Mouse (Mus musculus): ENCODE measurements around the gene Smc4.

DNA sequence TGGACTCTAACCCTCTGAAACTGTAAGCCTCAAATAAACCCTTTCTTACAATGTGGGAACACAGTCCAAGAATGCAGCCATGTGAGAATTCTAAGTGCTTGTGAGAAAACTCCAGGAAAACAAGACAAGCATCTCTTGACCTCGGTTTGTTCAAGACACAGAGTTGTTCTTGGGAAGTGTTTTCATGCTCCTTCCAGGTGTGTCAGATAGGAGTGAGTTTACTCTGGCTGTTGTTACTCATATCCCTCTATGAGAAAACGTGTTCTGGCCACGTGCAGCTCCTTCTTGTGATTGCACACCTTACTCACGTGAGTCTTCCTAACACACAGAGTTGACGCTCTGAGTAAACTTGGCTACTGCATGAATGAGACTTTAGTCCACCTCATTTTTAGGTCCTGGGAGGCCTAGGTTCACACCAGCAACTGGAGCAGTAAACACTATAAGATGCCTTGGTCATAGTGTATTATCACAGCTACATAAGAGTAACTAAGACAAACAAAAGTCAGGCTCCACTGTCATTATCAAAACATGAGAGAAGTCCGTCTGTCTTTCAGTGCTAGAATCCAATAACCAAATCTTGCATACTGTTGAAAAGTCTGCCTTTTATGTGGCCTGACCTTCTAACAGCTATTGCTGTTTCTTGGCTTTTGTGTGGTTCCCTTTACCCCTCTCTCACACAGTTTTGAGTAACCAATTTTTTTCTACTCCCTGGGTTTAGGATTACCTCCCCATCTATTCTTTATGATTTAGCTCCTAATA is 37.8 kb upstream of the Smc4 start:
- TF ChIP-seq CTCF (IDR thresholded peaks at IDR 0.05; ENCODE audit: low read depth, low read length) (no peak), GATA1 (IDR thresholded peaks at IDR 0.05; ENCODE audit: borderline replicate concordance, low read length) (no peak), POLR2AphosphoS5 (IDR thresholded peaks at IDR 0.05; ENCODE audit: insufficient replicate concordance, low read depth, low read length) (no peak), GATA2 (IDR thresholded peaks at IDR 0.05; ENCODE audit: borderline replicate concordance, low read depth, low read length) (no peak), TAL1 (conservative IDR thresholded peaks at IDR 0.05; ENCODE audit: low read depth, low read length) (no peak)

All from G1E (cell line).